Mouse (Mus musculus) embryonic facial prominence, embryonic 10.5 days (tissue): ENCODE data around the gene Ralb. TPM values are rescaled to one million over a fixed set of nuclear protein-coding genes. Genes with fewer than 3 reads are reported as not detected.

Experiments
- DNase-seq: peaks from one replicate; pipeline ENCODE4 v3.0.0-alpha.2; 2017; ENCODE audit warnings: low spot score
- H3K27ac ChIP-seq: fragments of 300-500 bp; sonication (generic); replicated peaks from 2 replicates; pipeline ENCODE4 v1.5.1; 2016; ENCODE audit warnings: mild to moderate bottlenecking
- H3K27me3 ChIP-seq: fragments of 300-500 bp; sonication (generic); replicated peaks from 2 replicates; pipeline ENCODE4 v1.6.1; 2016; ENCODE audit warnings: low read depth, mild to moderate bottlenecking; ENCODE audit not compliant: poor library complexity, severe bottlenecking
- H3K36me3 ChIP-seq: fragments of 300-500 bp; sonication (generic); replicated peaks from 2 replicates; pipeline ENCODE4 v1.6.1; 2016; ENCODE audit warnings: mild to moderate bottlenecking, moderate library complexity
- H3K4me1 ChIP-seq: fragments of 300-500 bp; sonication (generic); 2 replicates; pipeline ENCODE4 v1.6.1; 2016
- H3K4me3 ChIP-seq: fragments of 300-500 bp; sonication (generic); 2 replicates; pipeline ENCODE4 v1.5.1; 2016; ENCODE audit warnings: mild to moderate bottlenecking, moderate library complexity
- H3K9me3 ChIP-seq: fragments of 300-500 bp; sonication (generic); 2 replicates; pipeline ENCODE4 v1.6.1; 2016; ENCODE audit warnings: mild to moderate bottlenecking
- WGBS: fragments of 180-500 bp; shearing (Covaris S2); methylation state at CpG from one replicate; pipeline ENCODE4 v1.1.7; 2016; 5-methylcytosine and 5-hydroxymethylcytosine counted together
- polyA plus RNA-seq: library from polyadenylated mRNA; unstranded; fragments of >200 nt; fragmentation: Nextera tagmentation; extraction: Ambion mirVana; gene quantifications from 2 replicates; pipeline ENCODE4 v1.2.1, GENCODE M21; 2016

Ralb gene
- polyA plus RNA-seq, 1 experiment from 2014 or later = 113 TPM

DNA sequence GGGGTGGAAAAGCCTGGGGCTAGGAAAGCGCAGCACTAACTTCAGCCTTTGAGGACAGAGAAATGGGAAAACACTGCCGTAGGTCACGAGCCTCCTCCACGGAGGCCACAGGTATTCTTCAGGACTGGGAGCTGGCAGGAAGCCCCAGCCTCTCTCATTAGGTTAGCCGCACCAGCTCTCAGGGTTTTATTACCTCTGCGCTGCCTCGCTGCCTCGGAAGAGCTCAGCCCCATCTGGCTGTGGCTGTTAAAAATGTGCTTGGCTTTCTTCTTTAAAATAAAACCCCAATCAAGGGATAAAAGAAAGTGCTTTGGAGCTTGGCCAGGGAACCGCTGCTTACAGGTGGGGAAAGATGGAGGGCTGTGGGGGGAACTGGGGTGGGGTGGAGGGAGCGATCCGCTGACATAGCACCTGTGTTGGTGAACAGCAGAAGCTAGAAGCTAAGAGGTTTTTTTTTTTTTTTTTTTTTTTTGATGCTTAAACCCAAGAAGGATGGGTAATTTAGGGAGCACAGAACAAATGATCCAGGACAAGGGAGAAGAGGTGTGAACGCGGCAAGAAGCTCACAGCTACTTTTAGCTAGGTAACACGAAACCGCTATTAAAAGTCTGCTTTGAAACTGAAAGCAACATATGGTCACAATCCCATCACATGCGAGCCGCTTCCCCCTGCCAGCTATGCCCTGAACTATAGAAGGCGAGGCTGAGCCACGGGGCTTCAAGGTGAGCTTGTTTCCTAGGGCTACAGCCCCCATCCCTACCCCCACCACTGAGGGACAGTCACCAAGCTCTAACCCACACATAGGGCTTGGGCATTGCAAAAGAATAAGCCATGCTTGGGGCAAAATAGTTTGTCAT, 47.7 kb downstream of the Ralb start:
- peaks cover 13% of the 10 kb centered on the region for H3K27me3 ChIP-seq
- H3K27ac ChIP-seq = no peak overlapping the region
- no peaks in the 10 kb centered on the region for H3K9me3 ChIP-seq
- peak; percentile 15 for DNase-seq
- no peaks in the 10 kb centered on the region for H3K36me3 ChIP-seq
- no peak overlapping the region for H3K4me3 ChIP-seq
- peaks cover 10% of the 10 kb centered on the region for H3K4me1 ChIP-seq
- 57% methylated on average over 19 of the region's 19 CpGs for WGBS

DNA sequence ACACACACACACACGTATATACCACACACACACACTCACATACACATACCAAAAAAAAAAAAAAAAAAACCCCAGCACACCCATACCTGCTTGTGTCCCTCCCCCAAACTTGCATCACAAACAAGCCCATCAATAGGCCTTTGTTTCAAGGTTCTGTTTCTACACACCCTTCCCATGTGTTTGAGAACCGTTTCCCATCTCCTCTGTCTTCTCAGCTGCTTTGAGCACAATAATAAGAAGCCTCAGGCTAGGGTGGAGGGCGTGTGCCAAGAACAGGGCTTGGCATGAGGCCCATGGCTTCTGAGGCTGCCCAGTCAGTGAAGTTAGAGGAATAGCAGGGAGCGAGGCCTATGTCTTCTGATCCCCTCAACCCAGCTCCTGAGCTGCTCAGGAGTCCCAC, 50.9 kb downstream of the Ralb start:
- DNase-seq = no peak
- peaks cover 10% of the 10 kb centered on the region for H3K4me1 ChIP-seq
- H3K4me3 ChIP-seq = no peak overlapping the region
- 66% methylated on average over 4 of the region's 4 CpGs for WGBS
- no peaks in the 10 kb centered on the region for H3K36me3 ChIP-seq
- H3K9me3 ChIP-seq = no peaks in the 10 kb centered on the region
- peaks cover 13% of the 10 kb centered on the region for H3K27me3 ChIP-seq
- no peak overlapping the region for H3K27ac ChIP-seq

DNA sequence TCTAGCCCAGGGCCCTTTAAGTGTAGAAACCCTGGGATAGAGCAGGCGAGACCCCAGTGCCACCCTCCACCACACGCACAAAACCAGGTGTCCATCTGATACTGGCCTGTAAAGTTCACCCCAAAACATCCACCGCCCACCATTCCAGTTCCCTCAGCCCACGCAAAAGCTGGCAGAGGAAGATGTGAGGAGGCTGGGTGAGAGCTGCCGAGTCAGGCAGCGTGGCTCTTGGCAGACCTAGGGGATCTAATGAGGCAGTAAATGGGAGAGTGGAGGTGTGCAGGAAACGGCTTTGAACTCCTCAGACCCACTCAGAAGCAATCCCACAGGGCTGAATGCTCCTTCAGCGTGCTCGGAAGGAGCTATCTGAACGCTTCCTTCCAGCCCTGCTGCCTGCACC, 53.2 kb downstream of the Ralb start:
- 0 out of 2 replicates have a peak, but pooled peaks cover 3% of the 10 kb centered on the region for H3K4me1 ChIP-seq
- WGBS = 75% methylated on average over 10 of the region's 10 CpGs

DNA sequence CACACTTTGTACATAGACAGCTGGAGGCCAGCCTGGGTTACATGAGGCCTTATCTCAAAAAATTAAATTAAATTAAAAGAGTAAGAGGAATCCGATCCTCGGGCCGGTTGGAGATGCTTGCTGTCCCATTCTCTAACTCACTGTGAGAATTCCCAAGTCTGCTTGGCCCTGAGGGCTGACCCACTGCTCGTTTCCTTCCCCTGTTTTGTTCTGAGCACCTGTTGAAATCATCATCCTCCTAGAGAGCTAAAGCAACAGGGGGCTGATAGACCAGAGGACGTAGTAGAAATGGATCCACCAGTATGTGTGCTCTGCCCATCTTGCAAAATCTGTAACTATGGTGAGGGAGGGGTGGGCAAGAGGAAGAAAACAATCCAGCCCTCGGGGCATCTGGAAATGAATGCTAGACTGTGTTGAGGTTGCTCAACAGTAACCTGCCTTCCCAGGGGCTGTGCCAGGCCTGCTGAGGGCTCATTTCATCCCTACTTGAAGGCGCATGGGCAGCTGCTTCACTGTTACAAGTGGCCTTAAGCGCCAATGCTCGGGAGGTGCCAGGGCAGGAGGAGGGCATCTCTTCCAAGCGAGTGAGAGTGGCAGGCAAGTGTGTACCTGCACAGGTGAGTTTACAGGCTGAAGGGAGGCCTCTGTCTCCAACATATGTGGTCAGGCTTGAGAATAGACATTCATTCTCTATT, 53.8 kb downstream of the Ralb start:
- Histone ChIP-seq H3K9me3 (no peaks in the 10 kb centered on the region), H3K4me1 (no peaks in the 10 kb centered on the region), H3K27ac (no peak overlapping the region), H3K27me3 (0 out of 2 replicates have a peak, but pooled peaks cover under 1% of the 10 kb centered on the region), H3K4me3 (no peak overlapping the region), H3K36me3 (no peaks in the 10 kb centered on the region)
- no peak for DNase-seq
- 73% methylated on average over 10 of the region's 10 CpGs for WGBS

More for the DNA sequence above, 53.2 kb downstream of the Ralb start:
- H3K9me3 ChIP-seq = no peaks in the 10 kb centered on the region
- peaks cover 5% of the 10 kb centered on the region; the same call in 1 of the 2 replicates for H3K27me3 ChIP-seq
- H3K4me3 ChIP-seq = no peak overlapping the region
- DNase-seq = no peak
- H3K27ac ChIP-seq = no peak overlapping the region
- H3K36me3 ChIP-seq = no peaks in the 10 kb centered on the region

DNA sequence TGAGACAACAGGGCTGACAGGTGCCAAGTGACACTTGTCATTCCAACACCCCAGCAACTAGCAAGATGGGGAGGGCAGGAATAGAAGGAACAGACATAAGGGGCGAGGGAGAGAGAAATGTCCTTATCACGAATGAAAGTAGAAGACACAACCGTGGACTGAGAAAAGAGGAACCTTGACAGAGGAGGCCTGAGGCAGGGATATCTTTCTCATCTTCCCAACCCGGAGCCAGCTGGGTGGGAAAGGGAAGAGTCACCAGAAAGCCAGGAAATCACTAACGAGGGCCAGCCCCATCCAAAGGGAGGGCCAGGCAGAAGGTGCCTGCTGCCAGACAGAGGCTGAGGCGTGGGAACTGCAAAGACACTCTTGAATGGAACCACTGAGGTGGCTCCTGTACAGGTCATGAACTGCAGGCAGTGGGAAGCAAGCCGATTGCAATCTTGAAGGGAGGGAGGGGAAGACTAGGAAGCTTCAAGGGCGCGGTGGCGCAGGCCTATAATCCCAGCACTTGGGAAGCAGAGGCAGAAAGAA, 57.8 kb downstream of the Ralb start:
- no peaks in the 10 kb centered on the region for H3K4me1 ChIP-seq
- no peak for DNase-seq
- H3K27ac ChIP-seq = no peak overlapping the region
- no peaks in the 10 kb centered on the region for H3K27me3 ChIP-seq
- no peaks in the 10 kb centered on the region for H3K36me3 ChIP-seq
- 64% methylated on average over 10 of the region's 10 CpGs for WGBS
- H3K4me3 ChIP-seq = no peak overlapping the region
- no peaks in the 10 kb centered on the region for H3K9me3 ChIP-seq

DNA sequence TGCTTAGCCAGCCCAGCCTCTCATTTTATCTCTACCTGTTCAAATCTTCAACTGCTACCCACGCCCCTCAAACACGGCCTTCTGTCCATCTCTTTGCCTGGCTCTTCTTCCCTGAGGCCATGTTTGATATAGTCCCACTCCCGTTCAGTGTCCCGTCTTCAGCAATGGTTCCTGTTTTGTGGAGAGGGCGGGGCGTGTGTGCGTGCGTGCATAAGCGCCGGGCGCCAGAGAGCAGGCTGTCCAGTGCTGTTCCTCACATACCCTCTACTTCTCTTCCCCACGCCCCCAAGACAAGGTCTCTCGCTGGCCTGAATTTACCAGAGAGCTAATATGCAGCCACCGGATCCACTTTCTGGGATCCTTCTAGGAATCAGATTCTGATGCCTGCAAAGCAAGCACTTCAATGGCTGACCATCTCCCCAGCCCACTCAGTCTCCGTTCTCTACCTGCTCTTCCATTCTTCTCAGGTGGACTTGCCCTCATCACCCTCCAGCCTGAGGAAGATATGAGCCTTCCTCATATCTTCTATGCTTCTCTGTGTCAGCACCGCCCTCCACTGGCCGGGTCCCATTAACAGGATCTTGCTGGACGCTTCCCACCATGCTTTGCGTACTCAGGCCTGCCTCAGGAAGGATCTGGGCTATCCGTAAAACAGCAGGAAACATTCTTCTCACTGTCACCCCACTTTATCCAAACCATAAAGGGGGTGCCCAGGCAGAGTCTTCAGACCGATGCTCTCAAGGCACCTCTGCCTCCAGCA, 60.8 kb downstream of the Ralb start:
- Histone ChIP-seq H3K36me3 (no peaks in the 10 kb centered on the region), H3K27me3 (no peaks in the 10 kb centered on the region), H3K4me3 (no peak overlapping the region), H3K4me1 (no peaks in the 10 kb centered on the region), H3K27ac (no peak overlapping the region), H3K9me3 (no peaks in the 10 kb centered on the region)
- WGBS = 85% methylated on average over 21 of the region's 21 CpGs
- DNase-seq = no peak

DNA sequence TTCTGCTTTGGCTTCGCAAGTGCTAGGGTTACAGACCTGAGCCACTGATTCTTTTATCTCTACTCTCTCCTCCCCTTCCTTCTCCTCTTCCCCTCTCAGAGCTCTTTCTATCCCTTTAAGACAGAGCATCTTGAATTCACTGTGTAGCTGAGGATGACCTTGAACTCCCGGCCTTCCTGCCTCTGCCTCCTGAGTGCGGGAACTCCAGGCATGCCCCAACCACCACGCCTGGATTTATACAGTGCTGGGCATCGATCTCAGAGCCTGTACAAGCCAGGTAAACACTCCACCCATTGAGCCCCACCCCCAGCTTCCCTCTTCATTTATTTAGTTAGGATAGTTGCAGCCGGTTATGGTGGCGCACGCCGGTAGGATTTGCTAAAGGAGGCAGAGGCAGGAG, 61.7 kb downstream of the Ralb start:
- no peaks in the 10 kb centered on the region for H3K4me1 ChIP-seq
- H3K36me3 ChIP-seq = no peaks in the 10 kb centered on the region
- no peaks in the 10 kb centered on the region for H3K9me3 ChIP-seq
- no peak for DNase-seq
- no peak overlapping the region for H3K4me3 ChIP-seq
- H3K27me3 ChIP-seq = no peaks in the 10 kb centered on the region
- no peak overlapping the region for H3K27ac ChIP-seq
- WGBS = 93% methylated on average over 9 of the region's 9 CpGs

DNA sequence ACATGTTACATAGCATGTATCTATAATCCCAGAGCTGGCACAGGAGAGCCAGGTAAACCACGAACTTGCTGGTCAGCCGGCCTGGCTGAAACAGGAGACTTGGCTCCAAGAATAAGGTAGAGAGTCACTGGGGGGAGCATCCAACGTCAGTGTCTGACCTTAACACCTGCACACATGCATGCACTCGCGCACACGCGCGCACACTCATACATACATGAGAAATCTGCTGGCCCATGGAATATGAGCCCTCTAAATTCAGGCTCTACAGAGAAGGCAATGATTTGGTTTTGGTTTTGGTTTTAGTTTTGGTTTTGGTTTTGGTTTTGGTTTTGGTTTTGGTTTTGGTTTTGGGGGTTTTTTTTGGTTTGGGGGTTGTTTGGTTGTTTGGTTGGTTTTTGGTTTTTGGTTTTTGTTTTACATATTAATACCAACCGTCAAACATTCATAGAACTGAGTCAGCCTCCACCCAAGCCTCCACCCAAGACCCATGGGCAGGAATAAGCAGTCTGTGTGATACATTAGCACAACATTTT, 66.4 kb downstream of the Ralb start:
- Histone ChIP-seq H3K4me3 (no peak overlapping the region), H3K4me1 (no peaks in the 10 kb centered on the region), H3K27me3 (no peaks in the 10 kb centered on the region), H3K27ac (no peak overlapping the region), H3K9me3 (no peaks in the 10 kb centered on the region), H3K36me3 (no peaks in the 10 kb centered on the region)
- WGBS = 92% methylated on average over 9 of the region's 9 CpGs
- DNase-seq = no peak

DNA sequence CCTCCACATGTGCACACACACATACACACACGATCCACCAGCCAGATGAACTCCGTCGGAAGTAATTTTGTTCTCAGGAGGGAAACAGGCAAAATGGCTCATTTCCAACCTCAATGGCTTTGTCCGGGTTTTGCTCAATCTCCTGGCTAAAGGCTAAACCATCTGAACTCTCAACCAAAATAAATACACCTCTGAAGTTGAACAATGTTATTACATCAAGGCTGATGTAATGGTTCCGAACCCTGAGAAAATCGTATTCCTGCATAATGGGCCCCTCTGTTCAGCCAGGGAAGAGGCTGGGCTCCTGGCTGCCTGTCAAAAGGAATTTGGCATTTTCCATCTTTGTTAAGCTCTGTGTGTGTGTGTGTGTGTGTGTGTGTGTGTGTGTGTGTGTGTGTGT, 67.2 kb downstream of the Ralb start:
- DNase-seq = no peak
- no peak overlapping the region for H3K27ac ChIP-seq
- no peak overlapping the region for H3K4me3 ChIP-seq
- no peaks in the 10 kb centered on the region for H3K27me3 ChIP-seq
- H3K4me1 ChIP-seq = no peaks in the 10 kb centered on the region
- H3K36me3 ChIP-seq = no peaks in the 10 kb centered on the region
- H3K9me3 ChIP-seq = no peaks in the 10 kb centered on the region
- 73% methylated on average over 6 of the region's 6 CpGs for WGBS

DNA sequence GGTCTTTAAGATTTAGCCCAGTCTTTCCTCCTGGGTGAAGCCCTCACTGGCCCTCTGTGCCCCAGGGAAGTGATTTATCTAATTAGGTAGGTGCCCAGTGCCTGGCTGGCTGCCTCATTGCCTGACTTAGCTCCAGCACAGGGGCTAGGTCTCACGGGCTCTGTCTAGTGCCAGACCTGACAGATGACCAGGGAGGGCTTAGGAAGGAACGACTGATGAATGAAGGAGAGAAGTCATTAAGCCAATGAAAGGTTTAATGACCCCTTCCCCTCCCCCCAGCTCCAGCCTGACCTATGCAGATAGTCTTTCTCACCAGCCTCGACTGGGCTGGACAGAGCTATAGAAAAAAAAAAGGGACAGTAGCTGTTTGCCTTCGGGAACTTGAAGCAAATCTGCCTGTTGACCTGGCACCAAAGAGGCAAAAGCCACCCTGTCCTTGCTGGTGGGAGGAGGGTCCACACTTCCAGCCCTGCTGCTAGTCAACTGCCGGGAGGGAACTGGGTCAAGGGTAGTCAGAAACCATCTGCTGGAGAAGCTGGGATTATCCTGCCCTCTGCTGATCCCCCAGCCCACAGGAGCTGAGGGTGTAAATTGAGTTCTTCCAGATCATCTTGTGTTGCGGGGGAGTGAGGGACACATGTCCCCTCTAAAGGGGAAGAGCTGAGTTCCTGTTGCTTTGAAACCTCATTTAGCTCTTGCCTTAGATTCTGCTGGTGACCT, 80.3 kb downstream of the Ralb start:
- no peak for DNase-seq
- Histone ChIP-seq H3K4me1 (peaks cover 41% of the 10 kb centered on the region), H3K36me3 (no peaks in the 10 kb centered on the region), H3K4me3 (no peak overlapping the region), H3K27me3 (peaks cover 71% of the 10 kb centered on the region), H3K27ac (no peak overlapping the region), H3K9me3 (no peaks in the 10 kb centered on the region)
- 35% methylated on average over 6 of the region's 6 CpGs for WGBS

DNA sequence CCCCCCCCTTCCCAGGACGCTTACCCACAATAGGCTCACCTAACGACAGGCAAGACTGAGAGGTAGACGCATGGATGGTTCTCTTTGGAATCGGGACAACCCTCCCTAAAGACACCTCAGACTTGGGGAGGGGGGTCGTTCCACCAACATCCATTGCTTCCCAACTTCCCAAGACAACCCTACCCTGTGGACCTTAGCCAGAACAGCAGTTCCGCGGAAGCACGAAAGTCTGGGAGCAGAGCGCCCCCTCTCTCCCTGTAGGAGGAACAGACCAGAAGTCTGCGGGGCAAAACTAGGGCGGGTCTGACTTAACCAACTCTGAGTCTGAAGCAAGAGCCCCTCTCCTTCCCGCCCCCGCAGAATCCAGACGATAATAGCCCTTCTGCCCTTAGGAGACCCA, 81.1 kb downstream of the Ralb start:
- WGBS = 3% methylated on average over 14 of the region's 14 CpGs
- Histone ChIP-seq H3K36me3 (no peaks in the 10 kb centered on the region), H3K27ac (no peak overlapping the region), H3K4me1 (peaks cover 49% of the 10 kb centered on the region), H3K4me3 (no peak overlapping the region), H3K9me3 (no peaks in the 10 kb centered on the region), H3K27me3 (peaks cover 79% of the 10 kb centered on the region)
- peak; percentile 51 for DNase-seq
